Mouse (Mus musculus) megakaryocyte, adult 5-6 weeks (primary cell): ENCODE results near the gene Rnase1. TPM values are rescaled to one million over a fixed set of nuclear protein-coding genes. Genes with fewer than 3 reads are reported as not detected.

Experiments used
- total RNA-seq, 2 experiments: library from RNA; stranded (forward) in 1 of 2; stranded (reverse) in 1 of 2; fragments of 153-499, 151-499 nt in 1 of 2; fragments of 221-1000, 200-1000 nt in 1 of 2; gene quantifications; 2 replicates each; pipeline versions ENCODE4 v1.2.3 to v1.2.4; 2015 to 2017

The Rnase1 gene
- total RNA-seq, 2 experiments from 2014 or later: not detected

Other genes starting within 250 kb of the Rnase1 start
- 0.07 and 0.27 TPM in 2 replicates for gene Klhl33, start 249.3 kb downstream of the Rnase1 start, total RNA-seq (2015)
- gene Klhl33, start 249.3 kb downstream of the Rnase1 start, total RNA-seq (2017): 0.28 and 0.40 TPM in 2 replicates
- 101 and 107 TPM in 2 replicates for gene Osgep, start 221.9 kb downstream of the Rnase1 start, total RNA-seq (2015)
- 87.9 and 125 TPM in 2 replicates for gene Osgep, start 221.9 kb downstream of the Rnase1 start, total RNA-seq (2017)
- gene Apex1, start 221.8 kb downstream of the Rnase1 start, total RNA-seq (2015): 46.3 and 64.2 TPM in 2 replicates
- 34.8 and 47.0 TPM in 2 replicates for gene Apex1, start 221.8 kb downstream of the Rnase1 start, total RNA-seq (2017)
- gene Pip4p1, start 215.9 kb downstream of the Rnase1 start, total RNA-seq (2015): 115 and 118 TPM in 2 replicates
- 38.5 and 39.9 TPM in 2 replicates for gene Pip4p1, start 215.9 kb downstream of the Rnase1 start, total RNA-seq (2017)
- 329 and 405 TPM in 2 replicates for gene Pnp, start 215.7 kb downstream of the Rnase1 start, total RNA-seq (2015)
- gene Pnp, start 215.7 kb downstream of the Rnase1 start, total RNA-seq (2017): 158 and 204 TPM in 2 replicates
- gene Gm49342, start 202.3 kb downstream of the Rnase1 start, total RNA-seq (2015): 43.8 TPM in 1 of 2 replicates, not detected in the other
- 161 and 177 TPM in 2 replicates for gene Gm49342, start 202.3 kb downstream of the Rnase1 start, total RNA-seq (2017)
- gene Pnp2, start 190.8 kb downstream of the Rnase1 start, total RNA-seq (2015): 14.4 and 16.7 TPM in 2 replicates
- 6.7 and 9.6 TPM in 2 replicates for gene Pnp2, start 190.8 kb downstream of the Rnase1 start, total RNA-seq (2017)
- gene Rnase10, start 139.0 kb downstream of the Rnase1 start, total RNA-seq (2015): not detected in 2 replicates
- not detected in 2 replicates for gene Rnase10, start 139.0 kb downstream of the Rnase1 start, total RNA-seq (2017)
- 0.11 TPM in 1 of 2 replicates, not detected in the other for gene Rnase9, start 104.9 kb downstream of the Rnase1 start, total RNA-seq (2015)
- gene Rnase9, start 104.9 kb downstream of the Rnase1 start, total RNA-seq (2017): not detected in 2 replicates
- gene Rnase11, start 96.6 kb downstream of the Rnase1 start, total RNA-seq (2015): not detected in 2 replicates
- gene Rnase11, start 96.6 kb downstream of the Rnase1 start, total RNA-seq (2017): not detected in 2 replicates
- 11.4 and 11.6 TPM in 2 replicates for gene Rnase12, start 89.1 kb downstream of the Rnase1 start, total RNA-seq (2015)
- 8.2 and 10.4 TPM in 2 replicates for gene Rnase12, start 89.1 kb downstream of the Rnase1 start, total RNA-seq (2017)
- gene Olfr750, start 72.3 kb downstream of the Rnase1 start, total RNA-seq (2015): not detected in 2 replicates
- gene Olfr750, start 72.3 kb downstream of the Rnase1 start, total RNA-seq (2017): not detected in 2 replicates
- 36.2 and 44.8 TPM in 2 replicates for gene Rnase4, start 55.7 kb downstream of the Rnase1 start, total RNA-seq (2015)
- gene Rnase4, start 55.7 kb downstream of the Rnase1 start, total RNA-seq (2017): 21.0 and 22.3 TPM in 2 replicates
- 8.2 and 10.0 TPM in 2 replicates for gene Ang, start 55.6 kb downstream of the Rnase1 start, total RNA-seq (2015)
- 9.4 and 13.7 TPM in 2 replicates for gene Ang, start 55.6 kb downstream of the Rnase1 start, total RNA-seq (2017)
- not detected in 2 replicates for gene Eddm3b, start 32.4 kb downstream of the Rnase1 start, total RNA-seq (2015)
- gene Eddm3b, start 32.4 kb downstream of the Rnase1 start, total RNA-seq (2017): not detected in 2 replicates
- 288 and 294 TPM in 2 replicates for gene Rnase6, start 22.9 kb downstream of the Rnase1 start, total RNA-seq (2015)
- 303 and 351 TPM in 2 replicates for gene Rnase6, start 22.9 kb downstream of the Rnase1 start, total RNA-seq (2017)
- 7.5 and 8.9 TPM in 2 replicates for gene Rnase2b, start 15.5 kb upstream of the Rnase1 start, total RNA-seq (2015)
- gene Rnase2b, start 15.5 kb upstream of the Rnase1 start, total RNA-seq (2017): 0.92 and 4.3 TPM in 2 replicates
- gene Ang2, start 52.4 kb upstream of the Rnase1 start, total RNA-seq (2015): not detected in 2 replicates
- gene Ang2, start 52.4 kb upstream of the Rnase1 start, total RNA-seq (2017): not detected in 2 replicates
- not detected in 2 replicates for gene Ear14, start 56.6 kb upstream of the Rnase1 start, total RNA-seq (2015)
- gene Ear14, start 56.6 kb upstream of the Rnase1 start, total RNA-seq (2017): not detected in 2 replicates
- gene Rnase2a, start 109.3 kb upstream of the Rnase1 start, total RNA-seq (2015): 5.9 and 6.8 TPM in 2 replicates
- gene Rnase2a, start 109.3 kb upstream of the Rnase1 start, total RNA-seq (2017): 5.3 and 9.2 TPM in 2 replicates
- gene Gm7247, start 215.0 kb upstream of the Rnase1 start, total RNA-seq (2015): not detected in 2 replicates
- gene Gm7247, start 215.0 kb upstream of the Rnase1 start, total RNA-seq (2017): not detected in 2 replicates